Mouse (Mus musculus) testis, adult 2 months (tissue): ENCODE data around the gene Bsdc1. TPM values are rescaled to one million over a fixed set of nuclear protein-coding genes. Genes with fewer than 3 reads are reported as not detected.

Experiments
- H3K27ac ChIP-seq: fragments of 200-500 bp; 2 replicates; pipeline ENCODE4 v1.5.1; 2012; ENCODE audit warnings: low read depth, low read length; ENCODE audit not compliant: control insufficient read depth, insufficient read depth
- H3K27me3 ChIP-seq: fragments of 200-500 bp; 2 replicates; pipeline ENCODE4 v1.6.1; 2012; ENCODE audit warnings: mild to moderate bottlenecking, low read length, moderate library complexity; ENCODE audit not compliant: control insufficient read depth, insufficient read depth
- H3K36me3 ChIP-seq: fragments of 200-500 bp; 2 replicates; pipeline ENCODE4 v1.6.1; 2012; ENCODE audit warnings: mild to moderate bottlenecking, low read length; ENCODE audit not compliant: control insufficient read depth, insufficient read depth
- H3K4me1 ChIP-seq: fragments of 200-500 bp; 2 replicates; pipeline ENCODE4 v1.6.1; 2012; ENCODE audit warnings: low read length; ENCODE audit not compliant: control insufficient read depth, insufficient read depth
- H3K4me3 ChIP-seq: fragments of 200-500 bp; 2 replicates; pipeline ENCODE4 v1.5.1; 2012; ENCODE audit warnings: low read depth, mild to moderate bottlenecking, low read length, moderate library complexity, mixed read lengths; ENCODE audit not compliant: control insufficient read depth
- CTCF ChIP-seq: fragments of 200-500 bp; IDR thresholded peaks from 2 replicates; pipeline ENCODE4 v1.5.1; 2012; ENCODE audit warnings: low read depth, mild to moderate bottlenecking, inconsistent platforms, low read length, moderate library complexity; ENCODE audit not compliant: control insufficient read depth, insufficient read depth, insufficient replicate concordance
- POLR2A ChIP-seq: fragments of 200-500 bp; IDR thresholded peaks from 2 replicates; pipeline ENCODE4 v1.6.1; 2012; ENCODE audit warnings: low read depth, mild to moderate bottlenecking, inconsistent platforms, low read length, moderate library complexity; ENCODE audit not compliant: control insufficient read depth
- polyA plus RNA-seq: library from polyadenylated mRNA; depleted of rRNA; stranded (reverse); fragments of >200 nt; gene quantifications from 2 replicates; pipeline ENCODE4 v1.2.3, GENCODE M21; 2012

The Bsdc1 gene
- polyA plus RNA-seq, 1 experiment: 38.2 TPM

DNA sequence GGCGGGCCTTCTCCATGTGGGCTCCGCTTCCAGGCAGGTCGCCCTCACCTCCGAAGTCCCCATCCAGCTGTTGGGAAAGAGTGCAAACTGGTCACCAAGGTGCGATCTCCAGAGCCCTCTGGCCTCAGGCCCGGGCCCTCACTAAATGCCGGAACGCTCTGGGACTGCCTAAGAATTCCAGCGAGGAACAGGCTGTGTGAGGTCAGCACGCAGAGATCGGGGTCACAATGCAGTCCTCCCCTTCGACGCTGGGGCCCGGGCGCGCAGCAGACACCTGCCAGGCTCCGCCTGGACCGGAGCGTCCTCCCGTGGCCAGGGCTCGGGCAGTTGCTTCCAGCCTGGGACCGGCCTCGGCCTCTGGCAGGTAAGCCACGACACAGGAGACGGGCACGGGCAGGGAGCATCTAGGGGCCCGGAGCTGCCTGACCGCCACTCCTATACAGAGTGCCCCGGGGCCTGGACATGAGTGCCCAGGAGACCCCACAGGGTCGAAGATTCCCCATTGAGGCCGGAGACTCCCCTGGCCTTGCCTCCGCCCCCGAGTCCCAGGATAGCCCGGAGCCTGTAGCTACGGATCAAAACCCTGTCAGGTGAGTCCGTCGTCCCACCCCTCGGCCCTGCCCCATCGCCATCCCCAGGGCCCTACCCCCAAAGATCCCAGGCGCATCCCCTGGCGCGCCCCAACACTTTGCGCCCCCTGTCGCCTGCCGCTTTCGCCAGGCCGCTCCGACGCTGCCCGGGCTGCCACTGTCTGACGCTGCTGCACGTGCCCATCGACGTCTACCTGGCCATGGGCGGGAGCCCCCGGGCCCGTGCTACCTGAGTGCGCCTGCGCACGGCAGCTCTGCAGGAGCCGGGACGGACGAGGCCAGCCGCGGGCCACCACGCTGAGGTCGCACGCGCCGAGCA, 29.8 kb downstream of the Bsdc1 start, which contains the start of the genes Tssk3 and Fam229a:
Gene Tssk3 (minus strand): TSS at position 51 of the 909 bp plus-strand sequence.
Gene Fam229a (plus strand): TSS at position 219 of the 909 bp plus-strand sequence.
- Histone ChIP-seq H3K27ac (peak within 1 kb of the TSS; percentile 97), H3K27me3 (no peaks in the 10 kb centered on the region), H3K4me1 (peaks cover 10% of the 10 kb centered on the region), H3K36me3 (peaks cover under 1% of the 10 kb centered on the region; the same call in 1 of the 2 replicates), H3K4me3 (peak within 1 kb of the TSS; percentile 95)
- TF ChIP-seq CTCF (0 out of 2 replicates have a peak, but pooled peaks have one; percentile 24), POLR2A (peak; percentile 64; the same call in 1 of the 2 replicates)

DNA sequence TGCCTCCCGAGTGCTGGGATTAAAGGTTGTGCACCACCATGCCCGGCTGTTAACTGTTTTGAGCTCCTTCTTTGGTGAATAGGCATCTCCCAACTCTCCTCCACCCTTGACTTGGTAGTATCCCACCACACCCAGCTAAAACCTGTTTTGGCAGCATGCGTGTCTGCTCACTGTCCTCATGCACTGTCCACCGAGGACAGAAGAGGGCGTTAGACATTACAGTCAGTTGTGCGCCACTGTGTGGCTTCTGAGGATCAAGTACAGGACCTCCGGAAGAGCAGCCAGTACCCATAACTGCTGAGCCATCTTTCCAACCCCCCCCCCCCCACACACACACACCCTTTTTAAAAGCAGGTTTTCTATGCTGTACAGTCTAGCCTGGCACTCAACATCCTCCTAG, 33.3 kb downstream of the Bsdc1 start:
- Histone ChIP-seq H3K4me3 (no peak overlapping the region), H3K4me1 (peaks cover 16% of the 10 kb centered on the region), H3K27ac (no peak overlapping the region), H3K36me3 (no peaks in the 10 kb centered on the region), H3K27me3 (no peaks in the 10 kb centered on the region)
- TF ChIP-seq POLR2A (no peak), CTCF (peak; percentile 11; the same call in 1 of the 2 replicates)

- peak overlapping the region; percentile 45 for H3K27ac ChIP-seq
- H3K27me3 ChIP-seq: no peaks in the 10 kb centered on the region
- H3K4me1 ChIP-seq: peaks cover 19% of the 10 kb centered on the region
- no peak overlapping the region for H3K4me3 ChIP-seq
- H3K36me3 ChIP-seq: no peaks in the 10 kb centered on the region
- TF ChIP-seq POLR2A (no peak), CTCF (peak; percentile 26; the same call in 1 of the 2 replicates)
Measured at GRCm38 (mm10) chr4:129495672-129496562, 34.5 kb downstream of the Bsdc1 start.

GRCm38 (mm10) chr4:129496631-129497030, 35.2 kb downstream of the Bsdc1 start:
- peak overlapping the region; percentile 45; the same call in 1 of the 2 replicates for H3K27ac ChIP-seq
- no peaks in the 10 kb centered on the region for H3K27me3 ChIP-seq
- H3K36me3 ChIP-seq: no peaks in the 10 kb centered on the region
- H3K4me1 ChIP-seq: peaks cover 17% of the 10 kb centered on the region
- TF ChIP-seq POLR2A (no peak), CTCF (no peak)
- no peak overlapping the region for H3K4me3 ChIP-seq

GRCm38 (mm10) chr4:129498941-129499340, 37.6 kb downstream of the Bsdc1 start:
- H3K36me3 ChIP-seq: no peaks in the 10 kb centered on the region
- peaks cover 21% of the 10 kb centered on the region for H3K4me1 ChIP-seq
- peak overlapping the region; percentile 63; the same call in 1 of the 2 replicates for H3K27ac ChIP-seq
- TF ChIP-seq POLR2A: no peak
- no peak for TF ChIP-seq CTCF
- no peak overlapping the region for H3K4me3 ChIP-seq
- H3K27me3 ChIP-seq: no peaks in the 10 kb centered on the region

GRCm38 (mm10) chr4:129500017-129500416, 38.6 kb downstream of the Bsdc1 start:
- H3K36me3 ChIP-seq: no peaks in the 10 kb centered on the region
- peak overlapping the region; percentile 90; the same call in 1 of the 2 replicates for H3K4me3 ChIP-seq
- H3K27ac ChIP-seq: peak overlapping the region; percentile 94
- TF ChIP-seq CTCF (no peak), POLR2A (no peak)
- peaks cover 24% of the 10 kb centered on the region for H3K4me1 ChIP-seq
- H3K27me3 ChIP-seq: no peaks in the 10 kb centered on the region
